Mouse (Mus musculus) lung, postnatal 25 days (tissue): Measurements from ENCODE around the gene Pcbd2.
"Not testable (repeated sequence)": the region's sequence is repeated elsewhere in the genome, so short reads cannot be mapped to it uniquely, and the experiment has no call there.

ENCODE experiments used
- DNase-seq: peaks from one replicate; pipeline ENCODE4 v3.0.0; 2022; ENCODE audit warnings: low spot score

Pcbd2 gene

DNA sequence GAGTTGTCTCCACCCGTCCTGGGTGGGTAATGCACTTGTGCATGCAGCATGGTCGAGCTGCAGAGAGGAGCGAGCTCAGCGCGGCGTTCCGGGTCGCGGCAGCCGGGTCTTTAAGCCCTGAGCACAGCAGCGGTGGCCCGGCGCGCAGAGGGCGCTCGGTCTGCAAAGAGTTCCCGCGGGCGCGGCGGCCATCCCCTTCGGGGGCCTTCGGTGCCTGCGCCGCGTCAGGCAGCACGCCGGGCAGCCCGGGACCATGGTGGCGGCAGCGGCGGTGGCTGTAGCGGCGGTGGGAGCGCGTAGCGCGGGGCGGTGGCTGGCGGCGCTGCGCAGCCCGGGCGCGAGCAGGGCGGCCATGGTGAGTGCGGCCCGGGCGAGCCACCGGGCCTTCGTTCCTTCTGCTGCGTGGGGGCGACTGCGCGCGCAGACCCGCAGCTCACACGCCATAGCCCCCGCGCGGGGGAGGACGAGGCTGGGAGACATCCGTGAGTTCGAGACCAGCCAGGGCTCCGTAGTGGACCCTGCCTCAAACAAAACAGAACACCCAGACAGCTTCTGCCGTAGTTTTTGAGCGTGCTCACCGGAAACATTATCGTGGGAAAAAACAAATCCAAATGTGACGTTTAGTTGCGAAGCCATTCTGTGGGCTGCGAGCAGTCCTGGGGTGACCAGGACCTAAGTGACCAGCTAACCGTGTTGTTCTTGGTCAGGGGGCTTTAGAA is at the start of gene Pcbd2:
Gene Pcbd2 (plus strand): TSS at position 249 of the 719 bp plus-strand sequence.
- DNase-seq: peak; percentile 87

DNA sequence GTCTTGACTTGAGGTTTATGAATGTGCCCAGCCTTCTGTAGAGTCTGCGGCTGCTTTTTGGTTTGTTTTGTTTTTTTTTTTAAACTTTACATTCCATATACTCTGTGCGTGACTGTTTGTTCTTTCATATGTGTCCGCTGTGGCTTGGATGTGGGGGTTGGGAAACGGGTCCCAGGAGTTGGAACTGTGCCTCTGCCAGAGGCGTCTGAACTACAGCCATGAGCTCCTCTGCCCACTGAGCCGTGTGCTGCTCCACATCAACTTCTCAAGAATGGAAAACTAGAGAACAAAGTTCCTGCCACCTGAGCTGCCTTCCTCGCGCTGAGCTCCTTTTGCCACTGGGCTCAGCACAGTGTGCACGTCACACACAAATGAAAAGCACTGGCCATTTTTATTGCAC is 45.0 kb upstream of the Pcbd2 start:
- no peak for DNase-seq

DNA sequence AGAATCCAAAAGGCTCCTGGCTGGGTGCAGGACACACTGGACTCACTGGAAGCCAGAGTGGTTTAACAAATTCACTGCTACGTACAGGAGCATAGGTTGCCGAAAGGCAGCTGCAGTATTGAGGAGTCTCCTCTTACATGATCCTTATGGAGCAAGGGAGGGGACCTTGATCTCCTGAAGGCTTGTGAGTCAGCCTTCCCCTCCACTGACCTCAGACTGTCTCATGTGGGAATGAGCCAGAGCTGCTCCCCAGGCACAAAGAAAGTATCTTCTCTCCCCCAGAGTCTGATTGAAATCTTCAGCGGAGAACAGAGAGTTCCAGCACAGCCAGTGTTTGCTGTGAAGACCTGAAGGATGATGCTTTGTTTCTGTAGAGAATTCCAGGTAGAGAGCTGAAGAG is 43.6 kb upstream of the Pcbd2 start:
- no peak for DNase-seq

DNA sequence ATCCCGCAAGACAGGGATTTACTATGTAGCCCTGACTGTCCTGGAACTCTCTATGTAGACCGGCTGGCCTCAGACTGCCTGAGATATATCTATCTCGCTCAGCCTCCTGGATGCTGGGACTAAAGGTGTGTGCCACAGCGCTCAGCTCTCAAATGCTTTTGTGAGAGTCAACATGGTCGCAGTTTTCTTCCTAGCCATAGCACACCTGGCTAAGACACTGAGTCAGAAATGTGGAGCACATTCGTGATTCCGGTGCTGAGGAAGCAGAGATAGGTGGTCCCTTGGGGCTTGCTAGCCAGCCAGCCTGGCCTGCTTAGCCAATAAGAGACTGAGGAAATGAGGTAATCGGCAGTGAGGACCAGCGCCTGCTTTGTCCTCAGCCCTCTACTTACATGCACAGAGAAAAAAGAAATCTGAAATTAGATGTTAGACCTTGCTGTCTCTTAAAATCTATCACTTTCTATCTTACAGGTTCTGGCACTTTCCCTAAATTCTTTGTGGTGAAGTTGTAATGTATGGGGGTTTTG is 41.0 kb upstream of the Pcbd2 start:
- DNase-seq: no peak

DNA sequence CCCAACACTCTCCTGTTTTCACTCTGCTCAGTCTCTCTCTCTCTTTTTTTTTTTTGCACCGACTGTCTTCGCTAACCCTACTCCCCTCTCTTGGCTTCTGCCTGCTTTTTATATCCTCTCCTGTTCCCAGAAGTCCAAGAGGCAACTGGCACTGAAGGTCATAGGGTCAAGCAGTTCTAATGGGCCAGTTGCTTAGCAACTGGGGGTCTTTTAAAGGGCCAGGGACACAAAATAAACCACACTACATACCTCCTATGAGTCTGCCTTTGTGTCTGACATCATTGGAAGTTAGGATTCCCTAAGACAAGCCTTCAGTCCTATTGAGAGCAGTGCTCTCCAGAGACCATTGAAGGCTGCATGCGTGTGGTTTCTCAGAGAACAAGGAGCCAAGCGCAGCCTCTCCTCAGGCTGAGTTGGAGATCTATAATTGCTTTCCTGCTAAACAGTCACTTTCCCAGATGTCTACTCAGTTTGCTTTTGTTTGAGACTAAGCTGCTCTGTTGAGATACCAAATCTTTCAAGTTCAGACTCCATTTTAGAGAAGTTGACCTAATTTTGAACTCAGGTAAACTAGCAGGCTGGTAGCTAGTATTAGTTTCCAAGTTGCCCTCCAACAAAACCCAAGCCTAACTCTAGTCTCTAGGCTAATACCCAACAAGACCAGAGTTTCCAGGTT is 39.1 kb upstream of the Pcbd2 start:
- DNase-seq: no peak

DNA sequence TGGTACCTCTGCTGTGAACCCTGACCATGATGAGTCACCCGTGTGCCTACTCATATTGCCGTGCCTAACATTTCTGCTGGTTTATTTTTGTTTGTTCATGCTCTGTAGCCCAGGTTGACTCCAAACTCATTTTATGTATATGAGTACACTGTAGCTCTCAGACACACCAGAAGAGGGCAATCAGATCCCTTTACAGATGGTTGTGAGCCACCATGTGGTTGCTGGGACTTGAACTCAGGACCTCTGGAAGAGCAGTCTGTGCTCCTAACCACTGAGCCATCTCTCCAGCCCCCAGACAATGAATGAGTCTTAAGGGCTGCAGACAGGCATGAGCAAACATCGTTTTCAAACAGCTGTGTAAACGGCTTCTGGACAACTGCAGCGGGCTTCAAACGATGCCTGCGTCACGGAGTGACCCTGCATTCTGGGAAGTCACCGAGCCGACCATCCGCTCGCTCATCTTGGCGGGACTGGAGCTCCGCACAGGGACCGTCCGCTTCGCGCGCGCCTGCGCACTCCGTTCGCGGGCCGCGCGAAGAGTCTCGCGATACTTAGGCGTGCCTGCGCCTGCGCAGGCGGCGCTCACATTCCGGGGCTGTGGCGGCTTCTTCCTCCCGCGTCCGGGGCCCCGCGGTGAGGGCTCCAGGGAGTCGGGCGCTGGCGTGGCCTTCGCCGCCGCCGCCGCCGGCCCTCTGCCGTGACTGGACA is 34.5 kb upstream of the Pcbd2 start, which contains the start of gene B230219D22Rik:
Gene B230219D22Rik (plus strand): TSS at position 590 of the 708 bp plus-strand sequence.
- peak; percentile 89 for DNase-seq

DNA sequence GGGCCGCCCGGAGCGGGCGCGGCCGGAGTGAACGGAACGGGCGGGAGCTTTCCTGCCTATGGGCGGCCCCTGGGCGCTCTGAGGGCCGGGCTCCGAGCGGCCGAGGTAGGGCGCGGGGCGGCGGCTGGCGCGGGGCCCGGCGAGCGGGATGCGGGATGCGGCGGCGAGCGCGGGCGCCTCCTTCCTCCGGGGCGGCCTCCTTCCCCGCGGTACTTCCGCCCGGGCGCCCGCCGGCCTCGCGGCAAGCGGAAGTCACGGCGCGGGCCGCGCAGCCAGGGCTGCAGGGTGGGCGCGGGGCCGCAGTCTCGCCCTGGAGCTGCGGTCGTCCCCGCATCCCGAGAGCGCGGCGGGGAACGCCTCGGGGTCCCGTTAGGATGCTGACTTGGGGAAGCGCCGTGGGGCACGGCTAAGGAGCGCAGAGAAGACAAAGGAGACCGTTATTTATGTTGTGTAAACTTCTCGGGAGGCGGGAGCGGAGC is 33.9 kb upstream of the Pcbd2 start:
- peak; percentile 26 for DNase-seq

DNA sequence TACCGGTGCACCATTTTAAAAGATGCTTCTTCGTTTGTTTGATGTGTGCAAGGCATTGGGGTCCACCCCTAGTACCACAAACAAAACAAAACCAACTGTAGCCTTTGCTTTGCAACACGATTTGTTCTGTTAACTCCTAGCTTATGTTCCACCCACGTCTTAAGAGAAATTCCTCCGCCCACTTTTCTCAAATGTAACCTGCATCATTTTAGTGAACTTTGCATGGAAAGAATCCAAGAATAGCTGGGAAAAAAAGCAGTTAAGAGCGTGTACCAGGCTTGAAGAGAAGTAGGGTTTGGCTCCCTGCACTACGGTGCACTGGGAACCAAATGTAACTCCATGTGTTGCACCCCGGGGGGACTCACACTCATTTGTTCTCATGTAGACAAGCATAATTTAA is 33.1 kb upstream of the Pcbd2 start:
- DNase-seq: no peak

DNA sequence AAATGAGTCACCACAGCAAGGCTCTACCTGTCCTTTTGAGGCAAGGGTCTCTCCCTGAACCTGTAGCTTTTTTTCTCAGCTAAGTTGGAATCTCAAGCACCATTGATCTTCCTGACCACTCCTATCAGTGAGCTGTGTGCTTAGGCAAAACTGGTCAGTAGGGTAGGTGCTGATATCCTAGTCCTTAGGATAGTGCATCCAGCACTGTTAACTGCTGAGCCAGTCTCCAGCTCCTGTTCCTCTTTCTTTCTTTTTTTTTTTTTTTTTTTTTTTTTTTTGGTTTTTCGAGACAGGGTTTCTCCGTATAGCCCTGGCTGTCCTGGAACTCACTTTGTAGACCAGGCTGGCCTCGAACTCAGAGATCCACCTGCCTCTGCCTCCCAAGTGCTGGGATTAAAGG is 31.2 kb upstream of the Pcbd2 start:
- DNase-seq: not testable (repeated sequence)

DNA sequence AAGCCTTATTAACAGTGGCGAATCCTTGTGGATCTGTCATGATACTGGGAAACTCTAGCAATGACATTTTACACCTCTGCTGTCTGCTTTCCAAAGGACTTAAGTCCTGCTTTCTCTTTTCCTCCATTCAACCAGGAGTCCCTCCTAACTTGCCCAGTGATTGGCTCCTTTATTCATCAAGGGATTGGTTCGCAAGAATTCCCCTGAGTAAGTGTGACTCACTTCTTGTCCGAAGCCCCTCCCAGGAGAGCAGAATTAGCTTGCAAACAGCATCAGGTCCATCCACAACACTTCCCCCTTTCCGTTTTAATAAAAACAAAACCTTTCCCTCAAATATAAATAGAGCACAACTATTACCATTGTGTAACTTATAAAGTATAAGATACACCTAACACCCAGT is 22.9 kb upstream of the Pcbd2 start:
- no peak for DNase-seq

DNA sequence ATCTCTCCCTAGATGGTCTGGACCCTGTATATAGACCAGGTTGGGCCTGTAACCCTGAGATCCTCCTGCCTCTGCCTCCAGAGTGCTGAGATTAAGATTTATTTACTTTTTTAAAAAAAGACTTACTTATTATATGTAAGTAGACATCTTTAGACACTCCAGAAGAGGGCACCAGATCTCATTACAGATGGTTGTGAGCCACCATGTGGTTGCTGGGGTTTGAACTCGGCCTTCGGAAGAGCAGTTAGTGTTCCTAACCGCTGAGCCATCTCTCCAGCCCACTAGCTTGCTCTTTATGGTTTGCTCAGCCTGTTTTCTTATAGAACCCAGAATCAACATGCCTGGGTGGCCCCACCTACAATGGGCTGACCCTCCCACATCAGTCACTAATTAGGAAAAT is 14.3 kb upstream of the Pcbd2 start:
- DNase-seq: no peak

DNA sequence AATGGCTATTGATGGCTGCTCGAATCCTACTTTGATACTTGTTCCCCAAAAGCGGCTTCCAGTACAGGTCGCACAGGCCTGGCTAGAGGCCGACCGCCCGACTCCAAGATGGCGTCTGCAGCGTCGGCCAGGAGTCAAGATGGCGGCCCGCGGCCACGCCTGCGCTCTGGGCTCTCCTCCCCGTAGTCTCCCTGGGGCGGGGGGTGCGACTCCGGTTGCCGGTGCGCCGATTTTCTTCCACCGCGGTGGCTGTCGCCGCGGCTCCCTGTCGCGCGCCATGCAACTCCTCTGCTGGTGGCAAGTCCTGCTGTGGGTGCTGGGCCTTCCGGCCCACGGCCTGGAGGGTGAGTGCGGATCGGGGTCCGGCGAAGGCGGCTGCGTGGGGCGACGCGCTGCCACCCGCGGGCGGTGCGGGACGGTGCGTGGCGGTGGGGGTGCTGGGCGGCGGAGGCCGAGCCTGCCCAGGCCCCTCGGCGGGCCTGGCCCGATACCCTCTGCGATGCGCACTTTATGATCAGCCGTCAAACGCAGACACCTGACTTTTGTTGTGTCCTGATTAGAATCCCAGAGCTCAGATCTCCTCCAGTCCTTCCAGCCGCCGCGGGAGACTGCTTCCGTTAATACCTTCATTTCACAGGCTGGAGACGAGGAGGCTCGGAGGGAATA is 12.5 kb upstream of the Pcbd2 start, which contains the start of gene Txndc15:
Gene Txndc15 (plus strand): TSS at position 150 of the 666 bp plus-strand sequence.
- peak; percentile 84 for DNase-seq

DNA sequence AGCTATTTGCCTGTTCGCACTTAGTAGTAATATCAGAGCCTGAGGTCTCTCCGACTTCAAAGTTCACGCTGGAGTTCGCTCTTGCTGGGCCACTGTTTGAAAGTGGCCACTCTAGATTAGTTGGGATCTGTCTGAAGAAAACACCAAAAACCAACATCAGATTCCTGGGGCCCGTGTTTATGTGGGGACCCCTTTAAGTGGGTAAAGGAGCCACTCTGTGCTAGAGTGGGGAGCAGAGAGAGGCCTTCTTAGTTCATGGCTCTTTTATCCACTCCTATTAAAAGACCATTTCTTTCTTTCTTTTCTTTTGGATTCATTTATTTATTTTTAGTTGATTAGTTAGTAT is 12.0 kb upstream of the Pcbd2 start:
- DNase-seq: no peak

DNA sequence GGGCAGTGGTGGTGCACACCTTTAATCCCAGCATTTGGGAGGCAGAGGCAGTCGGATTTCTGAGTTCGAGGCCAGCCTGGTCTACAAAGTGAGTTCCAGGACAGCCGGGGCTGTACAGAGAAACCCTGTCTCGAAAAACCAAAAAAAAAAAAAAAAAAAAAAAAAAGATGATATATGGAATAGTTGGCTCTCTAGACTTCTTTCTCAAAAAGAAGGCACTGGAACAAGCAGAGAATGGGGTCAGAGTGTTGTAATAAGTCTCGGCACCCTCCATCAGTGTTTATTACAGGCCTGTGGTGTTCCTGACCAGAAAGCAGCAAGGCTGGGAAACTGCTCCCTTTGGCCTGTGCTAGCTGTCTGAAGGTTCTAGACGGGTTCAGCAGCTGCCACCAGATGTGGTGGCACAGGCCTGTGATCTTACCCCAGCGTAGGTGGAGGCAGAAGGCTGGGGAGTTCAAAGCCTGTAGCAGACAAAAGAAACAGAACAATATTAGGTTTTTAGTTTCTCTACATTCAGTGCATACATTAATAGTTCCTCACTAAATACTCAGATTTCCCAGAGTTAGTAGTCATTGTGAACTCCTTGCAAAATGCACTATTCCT is 11.2 kb upstream of the Pcbd2 start:
- no peak for DNase-seq

DNA sequence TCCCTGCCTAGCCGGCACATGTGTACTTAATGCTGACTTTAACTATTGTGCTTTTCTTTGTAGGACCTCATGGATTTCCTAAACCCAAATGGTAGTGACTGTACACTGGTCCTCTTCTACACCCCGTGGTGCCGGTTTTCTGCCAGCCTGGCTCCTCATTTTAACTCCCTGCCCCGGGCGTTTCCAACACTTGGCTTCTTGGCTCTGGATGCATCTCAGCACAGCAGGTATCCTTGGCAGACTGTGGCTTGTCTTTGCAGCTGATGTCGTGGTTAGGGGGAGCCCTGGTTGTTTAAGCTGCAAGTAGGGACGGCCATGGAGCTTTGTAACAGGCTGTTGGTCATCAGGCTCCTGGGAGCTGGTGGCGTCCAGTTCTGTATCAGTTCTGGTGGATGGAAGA is 5.7 kb upstream of the Pcbd2 start:
- no peak for DNase-seq

DNA sequence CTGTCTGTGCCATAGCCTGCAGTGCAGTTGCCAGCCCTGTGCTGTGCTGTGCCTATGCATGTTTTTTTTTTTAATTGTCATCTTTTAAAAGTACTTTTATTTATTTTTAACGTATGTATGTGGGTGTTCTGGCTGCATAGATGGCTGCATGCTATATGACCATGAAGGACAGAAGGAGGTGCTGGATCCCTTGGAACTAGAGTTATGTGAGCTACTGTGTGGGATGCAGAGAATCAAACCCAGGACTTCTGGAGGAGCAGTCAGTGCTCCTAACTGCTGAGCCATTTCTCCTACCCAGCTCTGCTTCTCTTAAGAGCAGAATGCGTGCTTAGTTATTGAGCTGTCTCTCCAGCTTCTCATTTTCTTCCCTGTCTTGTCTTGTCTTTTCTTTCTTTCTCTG is 5.2 kb upstream of the Pcbd2 start:
- DNase-seq: no peak

DNA sequence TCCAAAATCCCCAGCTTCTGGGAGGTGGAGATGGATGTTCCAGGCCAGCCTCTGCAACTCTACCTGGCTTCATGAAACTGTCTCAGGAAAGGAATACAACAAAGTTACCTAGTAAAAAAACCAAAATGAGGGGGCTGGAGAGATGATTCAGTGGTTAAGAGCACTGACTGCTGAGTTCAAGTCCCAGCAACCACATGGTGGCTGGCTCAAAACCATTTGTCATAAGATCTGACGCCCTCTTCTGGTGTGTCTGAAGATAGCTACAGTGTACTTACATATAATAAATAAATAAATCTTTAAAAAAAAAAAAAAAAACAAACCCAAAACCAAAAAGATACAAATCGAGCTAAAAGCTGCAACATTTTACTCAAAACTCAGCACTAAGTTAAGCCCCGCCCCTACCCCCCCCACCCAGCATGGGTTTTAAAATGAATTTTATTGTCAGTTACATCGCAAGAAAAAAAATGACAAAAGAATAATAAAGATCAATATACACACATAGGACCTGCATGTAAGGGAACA is 509 bp upstream of the Pcbd2 start:
- DNase-seq: no peak

DNA sequence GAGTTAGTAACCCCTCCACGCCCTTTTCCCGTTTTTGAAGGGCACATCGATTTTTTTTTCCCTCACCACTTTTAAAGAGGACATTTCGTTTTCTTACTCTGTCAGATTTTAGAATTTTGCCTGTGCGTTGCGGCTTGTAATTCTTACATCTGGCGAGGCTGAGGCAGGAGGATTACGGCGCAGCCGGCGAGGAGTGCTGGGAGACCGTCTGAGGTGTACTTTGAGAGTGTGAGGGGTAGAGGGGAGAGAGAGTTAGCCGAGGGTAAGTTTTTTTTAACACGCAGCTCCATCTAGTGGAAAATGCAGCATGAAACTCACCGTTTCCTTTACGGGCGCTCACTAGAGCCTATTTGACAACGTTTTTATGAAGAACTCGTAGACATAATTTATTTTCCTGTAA is 671 bp downstream of the Pcbd2 start:
- DNase-seq: peak; percentile 80

DNA sequence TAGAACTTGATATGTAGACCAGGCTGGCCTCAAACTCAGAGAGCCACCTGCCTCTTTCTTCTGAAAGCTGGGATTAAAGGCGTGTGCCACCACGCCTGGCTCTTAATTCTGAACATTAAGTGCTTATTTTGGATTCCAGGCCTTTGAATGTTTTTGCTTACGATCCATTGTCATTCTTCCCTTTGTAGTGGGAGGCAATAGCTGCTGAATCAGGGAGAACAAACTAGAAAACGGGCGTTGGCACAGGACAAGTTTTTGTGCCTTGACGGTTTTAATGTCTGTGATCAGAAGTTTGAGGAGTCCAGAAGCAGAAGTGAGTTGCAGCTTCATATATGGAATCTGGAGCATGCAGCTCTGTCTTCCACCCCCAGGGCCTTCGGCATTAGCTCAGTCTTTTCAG is 3.5 kb downstream of the Pcbd2 start:
- DNase-seq: no peak

DNA sequence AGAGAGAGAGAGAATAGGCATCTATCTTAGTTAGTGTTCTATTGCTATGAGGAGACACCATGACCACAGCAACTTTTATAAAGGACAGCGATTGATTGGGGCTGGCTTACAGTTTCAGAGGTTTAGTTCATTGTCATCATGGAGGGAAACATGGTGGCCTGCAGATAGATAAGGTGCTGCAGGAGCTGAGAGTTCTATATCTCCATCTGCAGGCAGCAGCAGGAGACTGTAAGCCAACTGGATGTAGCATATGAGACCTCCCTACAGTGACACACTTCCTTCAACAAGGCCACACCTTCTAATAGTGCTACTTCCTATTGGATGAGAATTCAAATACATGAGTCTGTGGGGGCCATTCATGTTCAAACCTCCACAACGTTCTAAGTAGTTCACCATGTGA is 5.0 kb downstream of the Pcbd2 start:
- DNase-seq: no peak
